Mouse (Mus musculus) neural tube, embryonic 12.5 days (tissue): ENCODE measurements around the gene Olfr1000. TPM values are rescaled to one million over a fixed set of nuclear protein-coding genes. Genes with fewer than 3 reads are reported as not detected.
A peak's percentile ranks its signal among the peaks of the same experiment; 100 is the strongest.
"Not testable (repeated sequence)": the region's sequence is repeated elsewhere in the genome, so short reads cannot be mapped to it uniquely, and the experiment has no call there.

ENCODE experiments used
- ATAC-seq: fragments of 200-750 bp; cut with Nextera tagmentation; 2 replicates; pipeline ENCODE4 v1.8.0; 2017; ENCODE audit warnings: low read depth, mild to moderate bottlenecking, moderate TSS enrichment, moderate library complexity; ENCODE audit not compliant: low FRiP score
- H3K27ac ChIP-seq: fragments of 300-500 bp; sonication (generic); 2 replicates; pipeline ENCODE4 v1.5.1; 2016
- H3K27me3 ChIP-seq: fragments of 300-500 bp; sonication (generic); replicated peaks from 2 replicates; pipeline ENCODE4 v1.6.1; 2016; ENCODE audit warnings: mild to moderate bottlenecking
- H3K36me3 ChIP-seq: fragments of 300-500 bp; sonication (generic); 2 replicates; pipeline ENCODE4 v1.6.1; 2016; ENCODE audit warnings: mild to moderate bottlenecking
- H3K4me1 ChIP-seq: fragments of 300-500 bp; sonication (generic); 2 replicates; pipeline ENCODE4 v1.6.1; 2016
- H3K4me2 ChIP-seq: fragments of 300-500 bp; sonication (generic); replicated peaks from 2 replicates; pipeline ENCODE4 v1.6.1; 2016; ENCODE audit warnings: mild to moderate bottlenecking
- H3K4me3 ChIP-seq: fragments of 300-500 bp; sonication (generic); 2 replicates; pipeline ENCODE4 v1.5.1; 2016
- H3K9ac ChIP-seq: fragments of 300-500 bp; sonication (generic); 2 replicates; pipeline ENCODE4 v1.6.1; 2016; ENCODE audit warnings: mild to moderate bottlenecking
- H3K9me3 ChIP-seq: fragments of 300-500 bp; sonication (generic); 2 replicates; pipeline ENCODE4 v1.6.1; 2016; ENCODE audit warnings: mild to moderate bottlenecking
- WGBS: fragments of 180-500 bp; shearing (Covaris S2); methylation state at CpG from one replicate; pipeline ENCODE4 v1.1.7; 2016; 5-methylcytosine and 5-hydroxymethylcytosine counted together
- polyA plus RNA-seq: library from polyadenylated mRNA; unstranded; fragments of >200 nt; fragmentation: Nextera tagmentation; extraction: Ambion mirVana; gene quantifications from 2 replicates; pipeline ENCODE4 v1.2.1, GENCODE M21; 2016

Gene Olfr1000
- not detected in 2 replicates for polyA plus RNA-seq

GRCm38 (mm10) chr2:85611803-85612202, at the start of gene Olfr1000:
Gene Olfr1000, minus strand, starts transcription at chr2:85611903.
- Histone ChIP-seq H3K27me3 (no peaks in the 10 kb centered on the region), H3K9ac (no peak within 1 kb of the TSS), H3K9me3 (no peaks in the 10 kb centered on the region), H3K27ac (no peak within 1 kb of the TSS), H3K4me1 (no peaks in the 10 kb centered on the region), H3K36me3 (no peaks in the 10 kb centered on the region), H3K4me2 (no peak within 1 kb of the TSS), H3K4me3 (no peak within 1 kb of the TSS)
- no peak for ATAC-seq
- 94% methylated on average over 1 of the region's 1 CpGs for WGBS

DNA sequence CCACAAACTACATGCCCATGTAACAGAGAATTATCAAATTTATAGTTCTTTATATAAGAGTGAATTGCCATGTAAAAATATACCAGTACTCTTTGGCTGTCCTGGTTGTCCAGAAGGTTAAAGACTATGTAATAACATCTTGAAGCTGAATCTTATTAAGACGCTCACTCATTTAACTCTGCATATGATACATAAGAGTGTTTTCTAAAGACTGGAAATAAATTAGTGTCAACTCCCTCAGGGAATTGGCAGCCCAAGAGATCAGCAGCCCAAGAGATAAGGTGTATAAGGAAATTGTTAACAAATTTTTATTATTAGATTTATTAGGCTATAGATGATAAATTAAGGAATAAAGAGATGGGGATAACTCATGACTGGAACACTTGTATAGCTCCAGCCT, 38.9 kb upstream of the Olfr1000 start, which contains the start of gene Olfr1002:
Olfr1002 (minus strand) TSS at position 101 of the 400 bp plus-strand sequence.
- WGBS, result 94% methylated on average over 1 of the region's 1 CpGs
- Histone ChIP-seq H3K9ac (no peak within 1 kb of the TSS), H3K27me3 (no peaks in the 10 kb centered on the region), H3K27ac (no peak within 1 kb of the TSS), H3K4me3 (no peak within 1 kb of the TSS), H3K4me2 (no peak within 1 kb of the TSS), H3K9me3 (no peaks in the 10 kb centered on the region), H3K36me3 (no peaks in the 10 kb centered on the region), H3K4me1 (no peaks in the 10 kb centered on the region)
- ATAC-seq, result no peak

- not testable (repeated sequence) for H3K4me1 ChIP-seq, H3K27me3 ChIP-seq, H3K9ac ChIP-seq, H3K9me3 ChIP-seq, H3K4me3 ChIP-seq, H3K27ac ChIP-seq, H3K4me2 ChIP-seq, ATAC-seq, H3K36me3 ChIP-seq
- WGBS, result 89% methylated on average over 2 of the region's 2 CpGs
These were observed 23.1 kb downstream of the Olfr1000 start, which contains the start of gene Olfr998 for GRCm38 (mm10) chr2:85588648-85589047. Gene Olfr998, plus strand, starts transcription at chr2:85588948.

- H3K27ac ChIP-seq, result no peak within 1 kb of the TSS
- no peak within 1 kb of the TSS for H3K4me2 ChIP-seq
- no peaks in the 10 kb centered on the region for H3K36me3 ChIP-seq
- ATAC-seq, result no peak
- no peak within 1 kb of the TSS for H3K9ac ChIP-seq
- H3K4me1 ChIP-seq, result no peaks in the 10 kb centered on the region
- no peaks in the 10 kb centered on the region for H3K9me3 ChIP-seq
- no peaks in the 10 kb centered on the region for H3K27me3 ChIP-seq
- no peak within 1 kb of the TSS for H3K4me3 ChIP-seq
These were observed 32.8 kb downstream of the Olfr1000 start, which contains the start of gene Olfr996 for GRCm38 (mm10) chr2:85578915-85579314. Gene Olfr996, plus strand, starts transcription at chr2:85579215.

DNA sequence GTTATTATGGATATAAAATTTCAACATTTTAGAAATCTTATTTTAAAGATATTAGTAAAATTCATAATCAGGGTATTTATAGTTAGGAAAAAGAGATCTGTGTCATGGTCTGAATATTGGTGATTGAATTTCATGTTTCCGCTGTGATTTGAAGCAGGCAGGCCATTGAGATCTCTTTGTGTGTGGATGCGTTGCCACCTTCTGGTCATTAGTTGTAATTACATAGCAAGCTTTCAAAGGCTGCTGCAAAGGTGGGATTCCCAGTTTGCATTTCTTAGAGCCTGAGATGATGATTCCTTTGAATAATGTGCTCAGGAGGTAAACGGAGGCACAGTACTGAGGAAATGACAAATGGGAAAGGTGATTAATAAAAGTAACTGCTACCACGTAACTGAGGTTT, 50.5 kb downstream of the Olfr1000 start:
- 26% methylated on average over 4 of the region's 4 CpGs for WGBS
- H3K4me1 ChIP-seq, result no peaks in the 10 kb centered on the region
- no peaks in the 10 kb centered on the region for H3K9me3 ChIP-seq
- no peak overlapping the region for H3K27ac ChIP-seq
- no peak overlapping the region for H3K9ac ChIP-seq
- H3K36me3 ChIP-seq, result no peaks in the 10 kb centered on the region
- ATAC-seq, result 0 out of 2 replicates have a peak, but pooled peaks have one; percentile 58
- no peak overlapping the region for H3K4me3 ChIP-seq
- H3K4me2 ChIP-seq, result no peak overlapping the region
- no peaks in the 10 kb centered on the region for H3K27me3 ChIP-seq

DNA sequence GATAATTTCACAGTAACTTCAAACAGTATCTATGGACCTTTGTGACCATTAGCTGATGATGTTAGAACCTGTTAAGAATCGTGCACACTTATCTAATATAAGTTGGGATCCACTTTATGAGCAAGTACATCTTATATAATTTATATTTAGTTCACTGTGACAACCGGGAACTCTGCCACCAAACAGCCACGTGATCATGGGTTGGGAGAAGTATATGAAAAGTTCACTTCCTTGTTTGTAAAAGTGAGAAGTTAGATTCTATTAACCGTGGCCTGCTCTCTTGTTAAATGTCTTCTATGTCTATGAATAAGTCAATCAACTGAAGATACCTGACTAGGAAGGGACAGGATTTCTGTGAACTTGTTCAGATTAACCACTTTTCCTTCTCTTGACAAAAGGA, 51.5 kb downstream of the Olfr1000 start:
- ATAC-seq, result no peak
- H3K4me3 ChIP-seq, result no peak overlapping the region
- H3K4me2 ChIP-seq, result no peak overlapping the region
- H3K9me3 ChIP-seq, result no peaks in the 10 kb centered on the region
- H3K27ac ChIP-seq, result no peak overlapping the region
- WGBS, result 79% methylated on average over 4 of the region's 4 CpGs
- H3K36me3 ChIP-seq, result no peaks in the 10 kb centered on the region
- no peak overlapping the region for H3K9ac ChIP-seq
- H3K27me3 ChIP-seq, result no peaks in the 10 kb centered on the region
- no peaks in the 10 kb centered on the region for H3K4me1 ChIP-seq

Other genes with a start within 250 kb of the Olfr1000 start
- gene Olfr988, start 248.7 kb downstream of the Olfr1000 start, polyA plus RNA-seq, result not detected in 2 replicates
- gene Olfr992, start 202.4 kb downstream of the Olfr1000 start, polyA plus RNA-seq, result not detected in 2 replicates
- not detected in 2 replicates for gene Olfr993, start 197.0 kb downstream of the Olfr1000 start, polyA plus RNA-seq
- not detected in 2 replicates for gene Olfr994, start 175.5 kb downstream of the Olfr1000 start, polyA plus RNA-seq
- gene Olfr995, start 168.3 kb downstream of the Olfr1000 start, polyA plus RNA-seq, result not detected in 2 replicates
- not detected in 2 replicates for gene 4833423E24Rik, start 92.9 kb downstream of the Olfr1000 start, polyA plus RNA-seq
- gene Olfr996, start 32.7 kb downstream of the Olfr1000 start, polyA plus RNA-seq, result not detected in 2 replicates
- gene Olfr998, start 23.0 kb downstream of the Olfr1000 start, polyA plus RNA-seq, result not detected in 2 replicates
- not detected in 2 replicates for gene Olfr1002, start 38.8 kb upstream of the Olfr1000 start, polyA plus RNA-seq
- not detected in 2 replicates for gene Olfr154, start 52.6 kb upstream of the Olfr1000 start, polyA plus RNA-seq
- gene Olfr1006, start 66.9 kb upstream of the Olfr1000 start, polyA plus RNA-seq, result not detected in 2 replicates
- not detected in 2 replicates for gene Olfr1008, start 77.5 kb upstream of the Olfr1000 start, polyA plus RNA-seq
- gene Olfr1009, start 103.5 kb upstream of the Olfr1000 start, polyA plus RNA-seq, result not detected in 2 replicates
- not detected in 2 replicates for gene Olfr1012, start 150.9 kb upstream of the Olfr1000 start, polyA plus RNA-seq
- not detected in 2 replicates for gene Olfr1013, start 155.2 kb upstream of the Olfr1000 start, polyA plus RNA-seq
- not detected in 2 replicates for gene Olfr1014, start 160.8 kb upstream of the Olfr1000 start, polyA plus RNA-seq
- not detected in 2 replicates for gene Olfr1015, start 170.1 kb upstream of the Olfr1000 start, polyA plus RNA-seq
- not detected in 2 replicates for gene Olfr1016, start 190.6 kb upstream of the Olfr1000 start, polyA plus RNA-seq
- gene Olfr1018, start 206.6 kb upstream of the Olfr1000 start, polyA plus RNA-seq, result not detected in 2 replicates
- gene Olfr1019, start 233.6 kb upstream of the Olfr1000 start, polyA plus RNA-seq, result not detected in 2 replicates
- not detected in 2 replicates for gene Olfr1020, start 235.1 kb upstream of the Olfr1000 start, polyA plus RNA-seq